Mouse (Mus musculus) macrophage (primary cell): Measurements from ENCODE around the gene Nr6a1. TPM values are rescaled to one million over a fixed set of nuclear protein-coding genes. Genes with fewer than 3 reads are reported as not detected.
A peak's percentile ranks its signal among the peaks of the same experiment; 100 is the strongest.

ENCODE experiments used
- H3K27ac ChIP-seq: fragments of 350-480 bp; formaldehyde crosslinking; 2 replicates; pipeline ENCODE4 v1.9.0; 2021
- H3K36me3 ChIP-seq: fragments of 350-480 bp; formaldehyde crosslinking; 2 replicates; pipeline ENCODE4 v1.9.0; 2021; ENCODE audit errors: inconsistent target
- H3K4me3 ChIP-seq: fragments of 350-480 bp; formaldehyde crosslinking; 2 replicates; pipeline ENCODE4 v1.9.0; 2021; ENCODE audit errors: inconsistent target
- H3K79me2 ChIP-seq: fragments of 350-480 bp; formaldehyde crosslinking; 2 replicates; pipeline ENCODE4 v1.9.0; 2021; ENCODE audit errors: inconsistent target
- WGBS: methylation state at CpG from one replicate; pipeline ENCODE4 v1.1.7; 2026; ENCODE audit warnings: inconsistent platforms; ENCODE audit not compliant: missing documents; 5-methylcytosine and 5-hydroxymethylcytosine counted together
- polyA plus RNA-seq: library from polyadenylated mRNA; stranded (reverse); fragments of 250-400 nt; gene quantifications from 3 replicates; pipeline ENCODE4 v1.2.4, GENCODE M21; 2018; ENCODE audit warnings: inconsistent platforms

Gene Nr6a1
- polyA plus RNA-seq, 1 experiment from 2014 or later: 1.0 TPM

DNA sequence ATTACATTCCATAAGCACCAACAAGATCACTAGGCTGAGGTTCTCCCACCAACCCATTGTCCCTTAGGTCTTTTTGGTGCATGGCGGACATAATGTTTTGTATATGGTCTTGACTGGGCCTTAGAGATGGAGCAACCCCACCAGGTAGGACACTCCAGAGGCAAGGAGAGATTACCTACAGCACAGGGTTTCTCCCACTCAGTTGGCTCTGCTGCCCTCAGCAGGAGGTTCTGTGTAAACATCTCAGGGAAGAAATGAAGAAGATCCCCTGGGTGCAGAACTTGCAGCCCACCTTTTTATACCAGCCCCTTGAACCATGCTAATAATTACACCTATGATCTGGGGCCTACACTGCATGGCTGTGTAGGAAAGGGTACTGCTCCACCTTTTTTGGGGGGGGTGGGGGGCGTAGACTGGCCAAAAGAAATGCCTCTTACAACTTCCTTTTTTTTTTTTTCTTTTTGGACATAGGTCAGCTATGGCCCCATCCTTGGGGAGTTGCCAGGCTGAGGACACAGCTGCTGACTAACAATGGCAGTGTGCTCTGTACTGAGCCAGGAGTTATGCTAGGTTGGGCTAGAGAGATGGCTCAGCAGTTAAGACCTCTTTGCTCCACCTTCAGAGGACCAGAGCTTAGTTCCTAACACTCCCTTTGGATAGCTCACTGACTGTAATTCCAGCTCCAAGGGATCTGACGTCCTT is 17.1 kb upstream of the Nr6a1 start:
- Histone ChIP-seq H3K27ac (peak overlapping the region; percentile 9), H3K4me3 (no peak overlapping the region), H3K36me3 (no peaks in the 10 kb centered on the region), H3K79me2 (no peaks in the 10 kb centered on the region)
- WGBS: 58% methylated on average over 3 of the region's 3 CpGs

DNA sequence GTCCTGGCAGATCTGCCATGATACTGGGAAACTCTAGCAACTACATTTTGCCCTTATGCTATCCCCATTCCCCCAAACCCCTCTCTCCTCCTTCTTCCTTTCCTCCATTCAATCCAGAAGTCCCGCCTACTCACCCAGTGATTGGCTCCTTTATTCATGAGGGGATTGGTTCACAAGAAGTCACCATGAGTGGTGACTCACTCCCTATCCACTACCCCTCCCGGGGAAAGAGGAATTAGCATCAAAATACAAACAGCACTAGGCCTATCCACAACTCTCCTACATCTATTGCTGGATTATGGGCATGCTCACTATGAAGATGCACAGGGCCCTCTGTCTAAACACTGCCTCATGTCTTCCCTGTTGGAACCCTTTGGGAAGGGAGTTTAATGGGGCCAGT is 16.5 kb upstream of the Nr6a1 start:
- WGBS: 50% methylated on average over 2 of the region's 2 CpGs
- peak overlapping the region; percentile 9; the same call in 1 of the 2 replicates for H3K27ac ChIP-seq
- H3K4me3 ChIP-seq: no peak overlapping the region
- no peaks in the 10 kb centered on the region for H3K36me3 ChIP-seq
- no peaks in the 10 kb centered on the region for H3K79me2 ChIP-seq

GRCm38 (mm10) chr2:38943161-38943560 is 15.7 kb upstream of the Nr6a1 start:
- no peaks in the 10 kb centered on the region for H3K79me2 ChIP-seq
- H3K4me3 ChIP-seq: no peak overlapping the region
- 94% methylated on average over 5 of the region's 5 CpGs for WGBS
- H3K36me3 ChIP-seq: no peaks in the 10 kb centered on the region
- no peak overlapping the region for H3K27ac ChIP-seq

DNA sequence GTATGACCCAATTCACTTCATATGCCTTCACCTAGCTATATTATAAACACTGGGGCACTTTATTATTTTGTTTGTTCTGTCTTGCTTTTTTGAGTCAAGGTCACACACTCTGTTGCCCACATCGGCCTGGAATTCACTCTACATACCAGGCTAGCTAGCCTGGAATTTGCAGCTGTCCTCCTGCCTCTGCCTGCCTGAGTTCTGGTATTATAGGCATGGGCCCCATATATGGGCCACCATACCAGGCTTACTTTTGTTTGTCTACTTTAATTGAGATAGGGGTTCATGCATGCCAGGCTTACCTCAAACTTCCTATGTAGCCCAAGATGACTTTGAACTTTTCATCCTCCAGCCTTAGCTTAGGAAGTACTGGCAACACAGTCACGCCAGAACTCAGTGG is 14.4 kb upstream of the Nr6a1 start:
- Histone ChIP-seq H3K79me2 (no peaks in the 10 kb centered on the region), H3K27ac (no peak overlapping the region), H3K4me3 (no peak overlapping the region), H3K36me3 (no peaks in the 10 kb centered on the region)
- 84% methylated on average over 2 of the region's 2 CpGs for WGBS

- WGBS: 90% methylated on average over 14 of the region's 14 CpGs
- Histone ChIP-seq H3K36me3 (no peaks in the 10 kb centered on the region), H3K27ac (no peak overlapping the region), H3K79me2 (no peaks in the 10 kb centered on the region), H3K4me3 (no peak overlapping the region)
These were observed 13.9 kb upstream of the Nr6a1 start for GRCm38 (mm10) chr2:38941426-38941825.

- WGBS: 88% methylated on average over 2 of the region's 2 CpGs
- no peaks in the 10 kb centered on the region for H3K79me2 ChIP-seq
- no peaks in the 10 kb centered on the region for H3K36me3 ChIP-seq
- no peak overlapping the region for H3K27ac ChIP-seq
- no peak overlapping the region for H3K4me3 ChIP-seq
These were observed 11.6 kb upstream of the Nr6a1 start for GRCm38 (mm10) chr2:38939047-38939446.

- Histone ChIP-seq H3K36me3 (no peaks in the 10 kb centered on the region), H3K4me3 (no peak overlapping the region), H3K79me2 (no peaks in the 10 kb centered on the region), H3K27ac (no peak overlapping the region)
- 100% methylated on average over 1 of the region's 1 CpGs for whole genome bisulfite sequencing
These were observed 10.5 kb upstream of the Nr6a1 start for GRCm38 (mm10) chr2:38938007-38938406.

- no peak overlapping the region for H3K27ac ChIP-seq
- H3K36me3 ChIP-seq: no peaks in the 10 kb centered on the region
- H3K4me3 ChIP-seq: no peak overlapping the region
- H3K79me2 ChIP-seq: no peaks in the 10 kb centered on the region
- 90% methylated on average over 3 of the region's 3 CpGs for WGBS
These were observed 9.9 kb upstream of the Nr6a1 start for GRCm38 (mm10) chr2:38937396-38937795.

GRCm38 (mm10) chr2:38936721-38937378 is 9.4 kb upstream of the Nr6a1 start:
- 62% methylated on average over 9 of the region's 9 CpGs for WGBS
- Histone ChIP-seq H3K27ac (no peak overlapping the region), H3K79me2 (no peaks in the 10 kb centered on the region), H3K4me3 (no peak overlapping the region), H3K36me3 (no peaks in the 10 kb centered on the region)

GRCm38 (mm10) chr2:38934936-38935335 is 7.4 kb upstream of the Nr6a1 start:
- WGBS: 86% methylated on average over 5 of the region's 5 CpGs
- H3K79me2 ChIP-seq: no peaks in the 10 kb centered on the region
- H3K36me3 ChIP-seq: no peaks in the 10 kb centered on the region
- no peak overlapping the region for H3K27ac ChIP-seq
- H3K4me3 ChIP-seq: no peak overlapping the region

DNA sequence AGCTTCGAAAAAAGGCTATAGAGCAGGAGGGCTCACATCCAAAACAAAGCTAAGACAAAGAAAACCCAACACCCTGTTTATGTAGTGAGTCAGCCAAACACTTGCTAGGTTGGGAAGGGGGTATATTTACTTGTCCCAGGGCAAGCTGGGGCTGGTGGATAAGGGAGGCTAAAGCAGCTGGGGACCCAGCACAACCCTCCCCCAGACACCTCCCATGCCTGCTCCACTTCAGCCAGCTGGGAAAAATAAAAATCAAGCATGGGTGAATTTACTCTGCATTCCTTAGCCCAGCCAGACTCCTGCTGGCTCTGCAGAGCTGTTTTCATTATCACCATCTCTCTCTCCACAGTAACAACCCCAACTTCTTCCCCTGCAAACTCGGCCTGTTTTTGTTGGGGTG is 6.4 kb upstream of the Nr6a1 start:
- H3K27ac ChIP-seq: no peak overlapping the region
- no peaks in the 10 kb centered on the region for H3K36me3 ChIP-seq
- WGBS: 64% methylated on average over 2 of the region's 2 CpGs
- H3K4me3 ChIP-seq: no peak overlapping the region
- no peaks in the 10 kb centered on the region for H3K79me2 ChIP-seq

GRCm38 (mm10) chr2:38931851-38932667 is 4.6 kb upstream of the Nr6a1 start, which contains the start of gene Olfml2a:
Olfml2a (plus strand) TSS chr2:38931978.
- Histone ChIP-seq H3K4me3 (no peak within 1 kb of the TSS), H3K79me2 (no peaks in the 10 kb centered on the region), H3K36me3 (no peaks in the 10 kb centered on the region), H3K27ac (no peak within 1 kb of the TSS)
- WGBS: 22% methylated on average over 31 of the region's 32 CpGs

- Histone ChIP-seq H3K36me3 (no peaks in the 10 kb centered on the region), H3K4me3 (no peak overlapping the region), H3K27ac (no peak overlapping the region), H3K79me2 (no peaks in the 10 kb centered on the region)
- WGBS: 97% methylated on average over 2 of the region's 2 CpGs
These were observed 2.8 kb upstream of the Nr6a1 start for GRCm38 (mm10) chr2:38930269-38930668.

GRCm38 (mm10) chr2:38926145-38926891 is 1.2 kb downstream of the Nr6a1 start:
- Histone ChIP-seq H3K4me3 (peak overlapping the region; percentile 66), H3K27ac (peak overlapping the region; percentile 52), H3K36me3 (no peaks in the 10 kb centered on the region), H3K79me2 (no peaks in the 10 kb centered on the region)
- WGBS: under 1% methylated on average over 44 of the region's 53 CpGs
